Mouse (Mus musculus): ENCODE measurements at regions not wholly inside any gene's neighbourhood (a gene's known extent, or its start where the extent isn't known, plus 50 kb on each side); places are given as distances from the start of the nearest gene placed in this dataset.

- TF ChIP-seq TAL1 (IDR thresholded peaks at IDR 0.05; ENCODE audit: low read length) (no peak), GATA1 (IDR thresholded peaks at IDR 0.05; ENCODE audit: low read length) (no peak)
Observed at GRCm38 (mm10) chr4:135067805-135068204, 52.6 kb upstream of the Runx3 start.
